Mouse (Mus musculus) neural tube, embryonic 14.5 days (tissue): ENCODE results near the gene Tff2. TPM values are rescaled to one million over a fixed set of nuclear protein-coding genes. Genes with fewer than 3 reads are reported as not detected.

ENCODE experiments used
- ATAC-seq: fragments of 200-750 bp; cut with Nextera tagmentation; 2 replicates; pipeline ENCODE4 v1.8.0; 2017; ENCODE audit warnings: low read depth, mild to moderate bottlenecking, moderate TSS enrichment, moderate library complexity
- H3K27ac ChIP-seq: fragments of 300-500 bp; sonication (generic); 2 replicates; pipeline ENCODE4 v1.5.1; 2014; ENCODE audit warnings: low read depth, mild to moderate bottlenecking, control low read depth, low read length, moderate library complexity, mixed read lengths
- H3K27me3 ChIP-seq: fragments of 300-500 bp; sonication (generic); 2 replicates; pipeline ENCODE4 v1.6.1; 2014; ENCODE audit warnings: low read length; ENCODE audit not compliant: control insufficient read depth, insufficient read depth
- H3K36me3 ChIP-seq: fragments of 300-500 bp; sonication (generic); 2 replicates; pipeline ENCODE4 v1.6.1; 2014; ENCODE audit warnings: low read length, mixed read lengths; ENCODE audit not compliant: control insufficient read depth, insufficient read depth
- H3K4me1 ChIP-seq: fragments of 300-500 bp; sonication (generic); 2 replicates; pipeline ENCODE4 v1.6.1; 2014; ENCODE audit warnings: low read length; ENCODE audit not compliant: control insufficient read depth, insufficient read depth
- H3K4me2 ChIP-seq: fragments of 300-500 bp; sonication (generic); 2 replicates; pipeline ENCODE4 v1.6.1; 2014; ENCODE audit warnings: mild to moderate bottlenecking, low read depth, low read length, control low read depth
- H3K4me3 ChIP-seq: fragments of 300-500 bp; sonication (generic); 2 replicates; pipeline ENCODE4 v1.5.1; 2014; ENCODE audit warnings: low read depth, low read length, control low read depth, mixed read lengths
- H3K9ac ChIP-seq: fragments of 300-500 bp; sonication (generic); replicated peaks from 2 replicates; pipeline ENCODE4 v1.6.1; 2014; ENCODE audit warnings: low read depth, mild to moderate bottlenecking, control low read depth, low read length, mixed read lengths
- H3K9me3 ChIP-seq: fragments of 300-500 bp; sonication (generic); 2 replicates; pipeline ENCODE4 v1.6.1; 2016; ENCODE audit warnings: low read length; ENCODE audit not compliant: control insufficient read depth
- WGBS: fragments of 180-500 bp; shearing (Covaris S2); extraction: QIAGEN DNeasy Blood & Tissue Kit; methylation state at CpG from one replicate; pipeline ENCODE4 v1.1.7; 2014; 5-methylcytosine and 5-hydroxymethylcytosine counted together
- polyA plus RNA-seq: library from polyadenylated mRNA; unstranded; fragments of >200 nt; fragmentation: Nextera tagmentation; extraction: Ambion mirVana; gene quantifications from 2 replicates; pipeline ENCODE4 v1.2.1, GENCODE M21; 2014

Gene Tff2
- polyA plus RNA-seq, 1 experiment from 2014 or later, result not detected

DNA sequence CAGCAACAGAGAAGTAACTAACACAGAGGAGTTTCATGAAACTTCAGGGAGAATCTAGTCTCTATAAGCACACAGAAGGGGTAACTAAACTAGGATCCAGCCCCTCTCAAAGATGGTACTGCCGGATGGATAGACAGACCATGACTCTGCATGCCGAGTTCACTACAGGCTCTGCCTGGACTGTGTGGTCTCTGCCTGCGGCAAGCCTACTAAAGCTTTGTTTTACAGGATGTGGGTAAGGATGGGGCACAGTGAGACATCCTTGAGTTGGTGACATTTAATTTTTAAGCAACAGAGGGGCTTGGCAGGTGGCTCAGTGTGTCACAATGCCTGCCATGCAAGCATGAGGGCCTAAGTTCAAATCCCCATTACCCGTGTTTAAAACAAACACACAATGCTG is 32.2 kb upstream of the Tff2 start:
- H3K4me3 ChIP-seq, result no peak overlapping the region
- H3K9ac ChIP-seq, result no peak overlapping the region
- H3K27me3 ChIP-seq, result no peaks in the 10 kb centered on the region
- 96% methylated on average over 4 of the region's 4 CpGs for WGBS
- H3K27ac ChIP-seq, result no peak overlapping the region
- H3K36me3 ChIP-seq, result no peaks in the 10 kb centered on the region
- no peak overlapping the region for H3K4me2 ChIP-seq
- no peaks in the 10 kb centered on the region for H3K9me3 ChIP-seq
- no peak for ATAC-seq
- no peaks in the 10 kb centered on the region for H3K4me1 ChIP-seq

DNA sequence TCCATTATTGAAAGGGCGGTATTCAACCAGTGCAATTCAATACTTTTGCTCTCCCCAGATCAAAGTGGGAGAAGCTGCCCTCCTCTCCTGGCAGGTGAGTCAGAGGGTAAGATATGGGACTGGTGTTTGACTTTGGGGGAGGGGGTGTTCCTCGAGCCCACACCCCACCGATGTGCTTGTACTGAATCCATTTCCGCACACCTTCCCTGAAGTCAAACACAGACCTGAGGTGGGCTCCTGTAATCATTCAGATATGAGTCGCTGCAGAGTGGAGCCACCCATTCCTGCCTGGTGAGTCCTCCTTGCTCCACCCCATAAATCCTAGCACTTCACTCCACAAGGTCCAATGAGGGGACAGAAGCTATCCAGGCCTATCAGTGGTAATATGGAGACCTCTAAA is 25.7 kb upstream of the Tff2 start:
- no peaks in the 10 kb centered on the region for H3K27me3 ChIP-seq
- H3K27ac ChIP-seq, result no peak overlapping the region
- no peak overlapping the region for H3K4me2 ChIP-seq
- WGBS, result 94% methylated on average over 5 of the region's 5 CpGs
- no peaks in the 10 kb centered on the region for H3K9me3 ChIP-seq
- no peak overlapping the region for H3K4me3 ChIP-seq
- no peak for ATAC-seq
- H3K36me3 ChIP-seq, result no peaks in the 10 kb centered on the region
- H3K9ac ChIP-seq, result no peak overlapping the region
- no peaks in the 10 kb centered on the region for H3K4me1 ChIP-seq

DNA sequence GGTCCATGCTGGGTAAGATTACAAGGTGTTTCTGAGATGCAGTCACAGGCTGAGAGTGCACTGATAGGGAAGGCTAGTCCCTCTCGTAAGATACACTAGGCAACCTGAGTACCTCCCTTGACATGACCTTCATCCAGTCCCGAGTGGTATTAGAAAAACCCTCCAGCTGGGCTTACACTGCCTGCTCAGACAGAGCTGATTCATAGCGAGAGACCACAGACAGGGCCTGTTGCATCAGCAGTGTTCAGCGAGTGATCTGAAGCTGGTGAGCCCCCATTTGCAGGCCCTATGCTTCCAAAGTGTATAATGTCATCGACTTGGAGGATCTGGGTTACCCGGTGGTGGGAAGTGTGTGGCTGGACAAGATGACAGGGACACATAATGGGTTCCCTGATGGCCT is 21.0 kb upstream of the Tff2 start, which contains the start of gene Tff1:
Gene Tff1 (minus strand): TSS at position 151 of the 400 bp plus-strand sequence.
- no peak within 1 kb of the TSS for H3K4me2 ChIP-seq
- no peak within 1 kb of the TSS for H3K9ac ChIP-seq
- 90% methylated on average over 6 of the region's 6 CpGs for WGBS
- H3K4me1 ChIP-seq, result no peaks in the 10 kb centered on the region
- no peak within 1 kb of the TSS for H3K27ac ChIP-seq
- H3K4me3 ChIP-seq, result no peak within 1 kb of the TSS
- H3K27me3 ChIP-seq, result no peaks in the 10 kb centered on the region
- ATAC-seq, result no peak
- no peaks in the 10 kb centered on the region for H3K36me3 ChIP-seq
- H3K9me3 ChIP-seq, result no peaks in the 10 kb centered on the region

DNA sequence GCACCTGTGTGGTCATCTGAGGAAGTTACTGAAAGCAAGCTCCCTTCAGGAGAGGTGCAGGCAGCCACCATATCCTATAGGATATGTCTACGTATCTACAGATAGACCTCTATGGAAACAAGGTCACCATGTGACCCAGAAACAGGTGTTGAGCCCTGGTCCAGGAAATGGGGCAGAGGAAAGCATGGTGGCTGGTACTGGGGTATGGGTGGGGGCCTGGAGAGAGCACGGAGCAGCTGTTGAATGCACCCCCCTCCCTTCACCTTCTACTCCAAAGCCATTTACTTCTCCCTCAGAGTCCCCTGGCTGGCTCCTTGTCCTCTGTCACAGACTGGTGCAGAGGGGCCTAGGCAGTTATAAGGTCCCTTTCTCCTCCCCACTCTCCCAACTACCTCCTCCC is 19.7 kb upstream of the Tff2 start:
- Histone ChIP-seq H3K27ac (no peak overlapping the region), H3K36me3 (no peaks in the 10 kb centered on the region), H3K4me1 (no peaks in the 10 kb centered on the region), H3K27me3 (no peaks in the 10 kb centered on the region), H3K9ac (no peak overlapping the region), H3K4me2 (no peak overlapping the region), H3K9me3 (no peaks in the 10 kb centered on the region), H3K4me3 (no peak overlapping the region)
- ATAC-seq, result no peak
- WGBS, result 87% methylated on average over 2 of the region's 2 CpGs

DNA sequence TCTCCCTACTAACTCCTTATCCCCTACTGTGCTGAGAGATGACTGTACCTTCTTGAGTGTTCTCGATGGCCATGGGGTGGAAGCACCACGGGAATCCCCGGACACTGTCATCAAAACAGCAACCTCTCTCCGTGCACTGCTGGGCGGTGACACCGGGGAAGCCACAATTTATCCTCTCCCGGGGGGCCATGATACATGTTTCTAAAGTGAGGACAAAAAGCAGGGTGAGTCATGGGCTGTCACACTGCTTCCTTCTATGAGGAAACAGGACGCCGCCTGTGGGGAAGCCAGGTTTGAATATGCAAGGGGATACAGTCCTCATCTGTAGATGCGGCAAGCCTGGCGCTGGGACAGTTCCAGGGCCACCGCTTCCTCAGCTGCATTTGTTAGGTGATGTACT is 18.5 kb upstream of the Tff2 start:
- Histone ChIP-seq H3K9me3 (no peaks in the 10 kb centered on the region), H3K4me1 (no peaks in the 10 kb centered on the region), H3K4me2 (no peak overlapping the region), H3K27ac (no peak overlapping the region), H3K4me3 (no peak overlapping the region), H3K9ac (no peak overlapping the region), H3K27me3 (no peaks in the 10 kb centered on the region), H3K36me3 (no peaks in the 10 kb centered on the region)
- ATAC-seq, result no peak
- WGBS, result 80% methylated on average over 12 of the region's 12 CpGs

DNA sequence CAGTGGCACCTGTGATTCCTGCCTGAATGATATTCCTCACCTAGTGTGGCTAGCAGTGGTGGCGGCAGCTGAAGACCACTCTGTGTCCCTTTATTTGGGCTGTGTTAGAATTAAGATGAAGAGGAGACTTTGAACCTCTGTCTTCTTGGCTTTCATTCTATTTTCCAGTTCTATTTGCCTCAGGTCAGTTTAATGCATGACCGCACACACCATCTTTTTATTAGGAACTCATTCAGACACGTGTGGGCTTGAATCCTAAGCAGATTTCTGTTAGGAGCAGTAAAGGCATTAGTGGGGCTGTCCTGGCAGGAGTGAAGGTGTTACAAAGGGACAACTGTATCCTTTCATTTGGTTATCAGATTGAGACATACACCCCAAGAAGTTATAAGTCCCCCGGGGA is 16.2 kb upstream of the Tff2 start:
- ATAC-seq, result no peak
- H3K36me3 ChIP-seq, result no peaks in the 10 kb centered on the region
- 67% methylated on average over 4 of the region's 4 CpGs for WGBS
- H3K4me3 ChIP-seq, result no peak overlapping the region
- no peaks in the 10 kb centered on the region for H3K27me3 ChIP-seq
- no peaks in the 10 kb centered on the region for H3K4me1 ChIP-seq
- H3K27ac ChIP-seq, result no peak overlapping the region
- no peaks in the 10 kb centered on the region for H3K9me3 ChIP-seq
- H3K4me2 ChIP-seq, result no peak overlapping the region
- no peak overlapping the region for H3K9ac ChIP-seq

DNA sequence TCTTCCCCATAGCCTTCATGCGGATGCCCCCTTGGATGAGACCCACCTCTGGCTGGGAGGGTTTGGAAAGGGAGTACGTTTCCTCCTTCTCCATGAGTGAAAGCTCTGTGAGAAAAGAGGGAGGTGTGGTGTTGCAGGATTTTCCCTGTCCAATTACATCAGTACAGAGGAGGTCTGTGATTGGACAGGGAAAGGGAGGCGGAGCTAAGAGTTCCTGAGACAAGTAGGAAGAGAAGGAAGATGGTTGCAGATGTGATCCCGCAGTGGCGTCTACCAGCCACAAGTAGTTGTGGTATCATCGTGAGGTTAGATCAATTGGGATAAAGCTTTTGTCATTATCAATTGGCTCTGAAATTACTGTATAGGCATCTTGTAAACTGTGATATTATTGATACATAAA is 13.8 kb upstream of the Tff2 start:
- WGBS, result 84% methylated on average over 6 of the region's 6 CpGs
- ATAC-seq, result no peak

DNA sequence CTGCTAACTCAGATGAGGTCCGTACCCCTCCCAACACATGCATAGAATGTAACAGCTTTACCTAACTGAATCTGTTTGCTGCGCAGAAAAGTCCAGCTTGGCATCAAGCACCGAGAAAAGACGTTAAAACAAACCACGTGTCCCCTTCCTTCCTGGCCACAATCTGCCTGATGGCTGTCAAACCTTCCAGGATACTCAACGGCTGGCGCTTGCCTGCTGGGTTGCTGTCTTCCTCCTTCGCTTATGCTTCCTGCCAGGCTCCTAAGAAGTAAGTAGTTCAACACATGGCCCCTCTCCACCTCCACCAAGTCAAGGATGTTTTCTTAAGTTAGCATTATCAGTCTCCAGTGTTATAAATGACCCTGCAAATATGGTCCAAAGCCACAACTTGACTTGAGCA is 9.7 kb upstream of the Tff2 start:
- WGBS, result 87% methylated on average over 8 of the region's 8 CpGs
- no peak for ATAC-seq

More for the DNA sequence above, 13.8 kb upstream of the Tff2 start:
- Histone ChIP-seq H3K9me3 (no peaks in the 10 kb centered on the region), H3K4me3 (no peak overlapping the region), H3K9ac (no peak overlapping the region), H3K27ac (no peak overlapping the region), H3K36me3 (no peaks in the 10 kb centered on the region), H3K27me3 (no peaks in the 10 kb centered on the region), H3K4me1 (no peaks in the 10 kb centered on the region), H3K4me2 (no peak overlapping the region)

DNA sequence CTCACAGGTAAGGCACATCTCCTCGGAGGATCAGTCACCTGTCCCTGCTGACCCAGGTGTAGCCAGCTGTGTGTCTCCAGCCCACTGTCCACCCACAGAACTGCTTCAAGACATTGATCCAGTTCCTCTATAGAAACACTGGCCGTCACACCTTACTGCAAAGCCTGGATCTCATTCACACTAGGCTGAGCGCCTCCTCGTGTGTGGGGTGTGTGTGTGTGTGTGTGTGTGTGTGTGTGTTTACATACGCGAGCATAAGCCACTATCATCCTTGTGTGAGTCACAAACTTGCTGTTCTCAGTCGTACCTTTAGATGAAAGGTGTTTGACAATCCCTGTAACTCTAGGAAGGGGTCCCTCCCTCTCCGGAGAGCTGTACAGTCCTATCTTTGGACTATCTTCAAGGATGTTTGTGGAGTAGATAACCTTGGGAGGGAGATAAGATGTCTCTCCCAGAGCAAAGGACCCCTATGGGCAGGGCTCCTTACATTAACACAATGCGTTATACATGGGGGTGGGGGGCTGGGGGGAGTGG is 9.0 kb upstream of the Tff2 start:
- Histone ChIP-seq H3K27me3 (no peaks in the 10 kb centered on the region), H3K27ac (no peak overlapping the region), H3K4me3 (no peak overlapping the region), H3K9ac (no peak overlapping the region), H3K4me2 (no peak overlapping the region), H3K4me1 (no peaks in the 10 kb centered on the region), H3K36me3 (no peaks in the 10 kb centered on the region), H3K9me3 (no peaks in the 10 kb centered on the region)
- no peak for ATAC-seq
- 89% methylated on average over 9 of the region's 9 CpGs for WGBS

More for the DNA sequence above, 9.7 kb upstream of the Tff2 start:
- H3K36me3 ChIP-seq, result no peaks in the 10 kb centered on the region
- H3K9me3 ChIP-seq, result no peaks in the 10 kb centered on the region
- H3K4me1 ChIP-seq, result no peaks in the 10 kb centered on the region
- H3K4me3 ChIP-seq, result no peak overlapping the region
- no peak overlapping the region for H3K4me2 ChIP-seq
- H3K27me3 ChIP-seq, result no peaks in the 10 kb centered on the region
- H3K9ac ChIP-seq, result no peak overlapping the region
- H3K27ac ChIP-seq, result no peak overlapping the region
